Mouse (Mus musculus) limb, embryonic 13.5 days (tissue): ENCODE measurements around the gene Prss23. TPM values are rescaled to one million over a fixed set of nuclear protein-coding genes. Genes with fewer than 3 reads are reported as not detected.
A peak's percentile ranks its signal among the peaks of the same experiment; 100 is the strongest.

Source experiments
- ATAC-seq: fragments of 200-750 bp; cut with Nextera tagmentation; 2 replicates; pipeline ENCODE4 v1.8.0; 2017; ENCODE audit warnings: low read depth, moderate number of reproducible peaks, moderate TSS enrichment; ENCODE audit not compliant: low FRiP score
- H3K27ac ChIP-seq: fragments of 300-500 bp; sonication (generic); 2 replicates; pipeline ENCODE4 v1.5.1; 2015; ENCODE audit warnings: inconsistent platforms, mild to moderate bottlenecking, moderate library complexity
- H3K27me3 ChIP-seq: fragments of 300-500 bp; sonication (generic); 2 replicates; pipeline ENCODE4 v1.6.1; 2015; ENCODE audit warnings: mild to moderate bottlenecking, inconsistent platforms
- H3K36me3 ChIP-seq: fragments of 300-500 bp; sonication (generic); 2 replicates; pipeline ENCODE4 v1.6.1; 2015; ENCODE audit warnings: inconsistent platforms, mild to moderate bottlenecking, moderate library complexity
- H3K4me1 ChIP-seq: fragments of 300-500 bp; sonication (generic); 2 replicates; pipeline ENCODE4 v1.6.1; 2015; ENCODE audit warnings: inconsistent platforms
- H3K4me2 ChIP-seq: fragments of 300-500 bp; sonication (generic); replicated peaks from 2 replicates; pipeline ENCODE4 v1.6.1; 2015; ENCODE audit warnings: inconsistent platforms, mild to moderate bottlenecking, moderate library complexity
- H3K4me3 ChIP-seq: fragments of 300-500 bp; sonication (generic); 2 replicates; pipeline ENCODE4 v1.5.1; 2015; ENCODE audit warnings: moderate library complexity, mild to moderate bottlenecking, inconsistent platforms
- H3K9ac ChIP-seq: fragments of 300-500 bp; sonication (generic); 2 replicates; pipeline ENCODE4 v1.6.1; 2015; ENCODE audit warnings: mild to moderate bottlenecking, inconsistent platforms
- H3K9me3 ChIP-seq: fragments of 300-500 bp; sonication (generic); 2 replicates; pipeline ENCODE4 v1.6.1; 2016; ENCODE audit warnings: inconsistent platforms
- WGBS: fragments of 180-500 bp; shearing (Covaris S2); methylation state at CpG from one replicate; pipeline ENCODE4 v1.1.7; 2015; 5-methylcytosine and 5-hydroxymethylcytosine counted together
- polyA plus RNA-seq: library from polyadenylated mRNA; unstranded; fragments of >200 nt; fragmentation: Nextera tagmentation; extraction: Ambion mirVana; gene quantifications from 2 replicates; pipeline ENCODE4 v1.2.1, GENCODE M21; 2015

Gene Prss23
- polyA plus RNA-seq, 1 experiment from 2014 or later, result 55.8 TPM

- WGBS, result 86% methylated on average over 2 of the region's 2 CpGs
- H3K4me1 ChIP-seq, result no peaks in the 10 kb centered on the region
These were observed 14.0 kb upstream of the Prss23 start for GRCm38 (mm10) chr7:89540976-89541375.

GRCm38 (mm10) chr7:89539391-89539790 lies 12.4 kb upstream of the Prss23 start:
- H3K27me3 ChIP-seq, result no peaks in the 10 kb centered on the region
- no peak overlapping the region for H3K27ac ChIP-seq
- 51% methylated on average over 6 of the region's 6 CpGs for WGBS
- no peak overlapping the region for H3K4me2 ChIP-seq
- ATAC-seq, result no peak
- no peak overlapping the region for H3K4me3 ChIP-seq
- H3K36me3 ChIP-seq, result no peaks in the 10 kb centered on the region
- no peaks in the 10 kb centered on the region for H3K4me1 ChIP-seq
- no peak overlapping the region for H3K9ac ChIP-seq
- H3K9me3 ChIP-seq, result no peaks in the 10 kb centered on the region

More at GRCm38 (mm10) chr7:89540976-89541375, 14.0 kb upstream of the Prss23 start:
- H3K9ac ChIP-seq, result no peak overlapping the region
- H3K4me2 ChIP-seq, result no peak overlapping the region
- H3K27ac ChIP-seq, result no peak overlapping the region
- no peaks in the 10 kb centered on the region for H3K27me3 ChIP-seq
- no peaks in the 10 kb centered on the region for H3K9me3 ChIP-seq
- ATAC-seq, result no peak
- H3K4me3 ChIP-seq, result no peak overlapping the region
- no peaks in the 10 kb centered on the region for H3K36me3 ChIP-seq

GRCm38 (mm10) chr7:89527430-89527856 lies 456 bp upstream of the Prss23 start:
- Histone ChIP-seq H3K27me3 (peaks cover 5% of the 10 kb centered on the region; the same call in 1 of the 2 replicates), H3K9me3 (no peaks in the 10 kb centered on the region), H3K27ac (no peak overlapping the region), H3K4me1 (peaks cover 6% of the 10 kb centered on the region; the same call in 1 of the 2 replicates), H3K36me3 (no peaks in the 10 kb centered on the region), H3K4me3 (no peak overlapping the region), H3K9ac (no peak overlapping the region), H3K4me2 (no peak overlapping the region)
- WGBS, result 83% methylated on average over 4 of the region's 4 CpGs
- no peak for ATAC-seq

GRCm38 (mm10) chr7:89523816-89524215 lies 3.2 kb downstream of the Prss23 start:
- Histone ChIP-seq H3K9ac (no peak overlapping the region), H3K36me3 (no peaks in the 10 kb centered on the region), H3K4me2 (no peak overlapping the region), H3K4me1 (peaks cover 14% of the 10 kb centered on the region), H3K27me3 (peaks cover 11% of the 10 kb centered on the region; the same call in 1 of the 2 replicates), H3K4me3 (no peak overlapping the region), H3K27ac (no peak overlapping the region), H3K9me3 (peaks cover 9% of the 10 kb centered on the region; the same call in 1 of the 2 replicates)
- 91% methylated on average over 4 of the region's 4 CpGs for WGBS
- no peak for ATAC-seq

DNA sequence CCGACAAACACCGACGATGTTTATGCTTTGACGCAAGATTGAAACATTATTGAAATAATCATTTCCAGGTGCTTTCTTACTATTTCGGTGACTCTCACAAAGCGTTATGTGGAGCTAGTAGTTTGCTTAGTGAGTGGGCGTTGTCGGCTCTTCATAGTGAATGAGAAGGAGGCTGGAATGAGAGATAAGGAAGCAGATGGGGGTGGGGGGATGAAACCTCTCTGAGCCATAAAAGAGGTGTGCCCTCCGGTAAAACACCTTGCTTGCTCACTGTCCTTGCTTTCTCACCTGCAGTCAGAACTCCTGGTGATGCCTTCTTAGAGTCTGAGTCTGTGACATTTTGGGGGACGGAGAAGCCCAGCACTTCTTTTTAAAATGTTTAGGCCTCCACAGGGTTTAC lies 4.8 kb downstream of the Prss23 start:
- Histone ChIP-seq H3K36me3 (no peaks in the 10 kb centered on the region), H3K4me2 (no peak overlapping the region), H3K27ac (no peak overlapping the region), H3K4me1 (peaks cover 20% of the 10 kb centered on the region), H3K9me3 (peaks cover 9% of the 10 kb centered on the region; the same call in 1 of the 2 replicates), H3K27me3 (peaks cover 6% of the 10 kb centered on the region; the same call in 1 of the 2 replicates), H3K4me3 (no peak overlapping the region), H3K9ac (no peak overlapping the region)
- WGBS, result 38% methylated on average over 10 of the region's 10 CpGs
- ATAC-seq, result no peak

DNA sequence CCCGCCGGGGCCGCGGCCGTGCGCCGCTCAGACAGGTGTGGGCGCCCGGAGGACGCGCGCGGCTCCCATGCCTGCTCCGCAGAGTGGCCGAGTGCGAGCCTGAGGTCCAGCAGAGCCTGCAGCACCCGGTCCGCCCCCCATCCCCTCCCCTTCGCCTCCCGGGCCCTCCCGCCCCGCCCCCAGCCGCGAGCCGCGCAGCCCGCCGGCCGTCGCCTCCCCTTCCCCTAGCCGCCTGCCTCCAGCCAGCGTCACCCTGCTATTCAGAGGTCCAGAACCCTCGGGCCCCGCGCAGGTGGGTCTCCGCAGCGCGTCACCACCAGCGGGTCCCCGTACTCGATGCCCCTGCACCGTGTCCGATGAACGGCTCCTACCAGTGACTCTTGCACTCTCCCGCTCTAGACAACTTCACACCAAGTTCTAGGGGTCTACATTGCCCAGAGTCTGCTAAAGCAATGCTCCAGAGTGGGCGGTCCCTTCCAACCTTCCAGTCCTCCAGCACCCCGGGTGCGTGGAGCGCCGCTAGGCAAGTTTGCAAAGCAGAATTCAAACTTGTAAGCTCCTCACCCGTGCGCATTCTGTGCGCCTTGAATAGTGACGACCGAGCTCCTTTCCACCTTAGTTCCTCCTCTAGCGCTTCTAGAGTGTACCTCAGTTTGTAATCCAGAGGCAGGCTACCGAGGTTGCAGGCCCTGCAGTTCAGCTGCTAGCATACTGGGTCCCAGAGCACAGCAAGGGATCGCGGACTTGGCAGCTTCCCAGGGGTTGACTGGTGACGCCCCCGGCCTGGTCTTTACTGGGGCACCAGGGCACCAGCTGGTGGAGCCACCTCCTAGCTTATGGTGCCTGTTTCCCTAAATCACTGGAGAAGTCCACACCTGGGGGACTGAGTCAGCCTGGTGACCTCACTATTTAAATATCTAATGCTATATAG lies 9.3 kb downstream of the Prss23 start:
- H3K27ac ChIP-seq, result peak overlapping the region; percentile 70
- no peaks in the 10 kb centered on the region for H3K36me3 ChIP-seq
- under 1% methylated on average over 58 of the region's 61 CpGs for WGBS
- peaks cover 26% of the 10 kb centered on the region for H3K4me1 ChIP-seq
- H3K27me3 ChIP-seq, result peaks cover 27% of the 10 kb centered on the region
- H3K9ac ChIP-seq, result peak overlapping the region; percentile 78
- H3K9me3 ChIP-seq, result peaks cover 9% of the 10 kb centered on the region; the same call in 1 of the 2 replicates
- peak overlapping the region; percentile 71 for H3K4me3 ChIP-seq
- peak overlapping the region; percentile 93 for H3K4me2 ChIP-seq
- ATAC-seq, result peak; percentile 84

DNA sequence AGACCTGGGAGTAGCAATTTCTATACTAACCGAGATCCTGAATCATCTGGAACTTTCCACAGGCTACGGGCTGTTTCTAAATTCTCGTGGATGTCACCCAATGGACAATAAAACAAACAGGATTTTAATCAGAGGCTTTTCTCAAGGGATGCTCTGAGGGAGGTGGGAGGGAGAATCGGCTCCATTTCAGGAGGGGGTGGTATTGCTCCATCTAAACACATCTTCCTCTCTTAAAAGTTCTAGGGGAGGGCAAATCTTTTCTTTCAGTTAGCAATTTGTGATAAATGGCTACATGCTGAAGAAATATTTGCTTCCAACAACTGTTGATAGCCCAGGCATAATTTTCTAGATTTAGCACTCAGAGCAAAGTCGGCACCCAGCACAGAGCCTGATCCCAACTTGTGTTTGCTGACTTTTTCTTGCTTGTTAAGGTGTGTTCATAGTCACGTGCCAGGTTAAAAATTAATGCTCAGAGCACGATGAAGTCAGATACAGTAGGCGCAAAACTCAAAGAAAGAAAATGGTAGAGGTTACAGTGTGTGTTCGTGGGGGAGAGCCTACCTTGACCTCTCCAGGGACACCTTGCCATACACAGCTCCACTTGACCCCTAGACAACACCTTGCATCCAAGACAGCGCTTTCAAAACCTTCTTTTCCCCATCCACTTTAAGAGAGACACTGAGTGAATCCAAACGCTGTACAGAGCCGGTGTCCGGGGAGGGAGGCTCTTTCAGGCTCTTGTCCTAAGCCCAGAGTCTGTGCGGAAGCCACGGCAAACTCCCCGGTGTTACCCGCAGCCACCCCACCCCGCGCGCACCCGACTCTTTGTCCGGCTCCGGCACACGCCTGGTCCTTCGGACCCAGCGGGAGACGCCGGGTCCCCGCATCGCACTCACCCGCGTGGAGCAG lies 10.2 kb downstream of the Prss23 start:
- Histone ChIP-seq H3K9ac (peak overlapping the region; percentile 78), H3K27ac (peak overlapping the region; percentile 70), H3K9me3 (peaks cover 9% of the 10 kb centered on the region; the same call in 1 of the 2 replicates), H3K36me3 (no peaks in the 10 kb centered on the region), H3K27me3 (peaks cover 27% of the 10 kb centered on the region), H3K4me3 (peak overlapping the region; percentile 71), H3K4me1 (peaks cover 19% of the 10 kb centered on the region), H3K4me2 (peak overlapping the region; percentile 93)
- 9% methylated on average over 32 of the region's 32 CpGs for WGBS
- peak; percentile 43; the same call in 1 of the 2 replicates for ATAC-seq

DNA sequence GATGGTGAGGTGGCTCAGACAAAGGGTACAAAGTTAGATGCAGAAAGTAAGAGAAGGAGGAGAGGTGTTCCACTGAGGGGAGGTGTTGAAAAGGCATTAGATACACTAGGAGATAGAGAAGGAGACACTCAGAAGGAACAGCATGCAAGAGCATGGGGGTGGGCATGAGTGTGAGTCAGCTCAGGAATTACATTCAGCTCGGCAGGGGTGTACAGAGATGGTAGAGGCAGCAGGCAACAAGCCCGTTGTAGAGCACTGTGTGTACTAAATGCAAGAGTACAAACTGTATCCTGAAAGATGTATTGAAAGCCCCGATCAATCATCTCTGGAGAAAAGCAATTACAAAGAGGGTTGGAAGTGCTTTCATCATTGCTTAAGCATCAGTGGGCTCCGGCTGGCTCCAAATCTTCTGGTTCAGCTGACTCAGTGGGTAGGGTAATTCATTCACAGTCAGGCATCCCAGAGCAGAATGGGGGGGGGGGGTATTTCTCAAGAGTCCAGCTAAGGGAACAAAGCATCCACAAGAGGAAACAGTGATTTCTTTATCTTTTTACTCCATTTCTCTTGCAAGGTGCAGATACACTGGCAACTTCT lies 15.0 kb downstream of the Prss23 start:
- peaks cover 16% of the 10 kb centered on the region for H3K36me3 ChIP-seq
- ATAC-seq, result no peak
- no peak overlapping the region for H3K4me2 ChIP-seq
- no peak overlapping the region for H3K9ac ChIP-seq
- 76% methylated on average over 4 of the region's 4 CpGs for WGBS
- H3K4me1 ChIP-seq, result peaks cover 12% of the 10 kb centered on the region
- no peaks in the 10 kb centered on the region for H3K9me3 ChIP-seq
- H3K27ac ChIP-seq, result no peak overlapping the region
- H3K4me3 ChIP-seq, result no peak overlapping the region
- peaks cover 20% of the 10 kb centered on the region for H3K27me3 ChIP-seq

- WGBS, result 64% methylated on average over 4 of the region's 4 CpGs
- Histone ChIP-seq H3K4me1 (no peaks in the 10 kb centered on the region), H3K36me3 (peaks cover 16% of the 10 kb centered on the region), H3K27ac (no peak overlapping the region), H3K9ac (no peak overlapping the region), H3K4me2 (no peak overlapping the region), H3K9me3 (no peaks in the 10 kb centered on the region), H3K4me3 (no peak overlapping the region), H3K27me3 (no peaks in the 10 kb centered on the region)
- ATAC-seq, result no peak
These were observed 18.3 kb downstream of the Prss23 start for GRCm38 (mm10) chr7:89508672-89509071.

DNA sequence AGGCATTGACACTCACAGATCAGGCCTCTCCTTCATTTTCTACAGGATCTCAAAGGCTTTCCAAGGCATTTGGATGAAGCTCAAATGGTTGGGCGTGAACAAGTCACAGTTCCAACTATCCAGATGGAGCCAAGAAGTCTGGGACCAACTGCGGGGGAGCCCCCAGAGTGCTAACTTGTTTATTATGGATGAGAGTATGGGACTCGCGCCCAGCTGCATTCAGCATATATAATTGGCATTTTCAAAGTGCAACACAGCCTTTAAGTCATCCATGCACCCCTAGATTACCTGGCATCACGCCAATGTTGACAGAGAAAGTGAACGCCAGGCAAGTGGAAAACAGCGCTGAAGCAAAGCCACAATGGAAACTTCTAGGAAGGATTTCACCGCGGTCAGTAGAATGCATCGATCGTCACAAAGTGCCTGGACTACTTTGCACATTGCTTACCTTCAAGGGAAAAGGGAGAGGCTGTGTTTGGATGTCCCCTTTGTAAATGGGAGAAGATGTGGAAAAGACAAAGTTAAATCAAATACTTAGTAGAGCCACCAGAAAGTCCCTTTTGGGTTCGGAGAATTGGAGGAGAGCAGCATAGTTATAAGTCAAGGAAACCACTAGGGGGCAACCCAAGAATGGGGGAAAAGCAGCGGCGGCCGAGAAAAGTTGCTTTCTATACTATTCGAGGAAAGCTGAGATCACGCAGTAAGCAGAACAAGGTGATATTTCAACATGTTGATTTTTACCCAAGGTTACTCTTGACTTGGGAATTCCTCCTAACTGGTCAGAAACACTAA lies 27.3 kb downstream of the Prss23 start:
- Histone ChIP-seq H3K4me2 (peak overlapping the region; percentile 50), H3K36me3 (no peaks in the 10 kb centered on the region), H3K27me3 (peaks cover 29% of the 10 kb centered on the region), H3K9ac (no peak overlapping the region), H3K9me3 (no peaks in the 10 kb centered on the region), H3K4me3 (peak overlapping the region; percentile 10; the same call in 1 of the 2 replicates), H3K27ac (no peak overlapping the region), H3K4me1 (no peaks in the 10 kb centered on the region)
- 18% methylated on average over 17 of the region's 17 CpGs for WGBS
- peak; percentile 73 for ATAC-seq
